Mouse (Mus musculus) kidney, adult 2 months (tissue): ENCODE data around the gene Kcnn1. TPM values are rescaled to one million over a fixed set of nuclear protein-coding genes. Genes with fewer than 3 reads are reported as not detected.

Experiments used
- DNase-seq: peaks from one replicate; pipeline ENCODE4 v3.0.0; 2021
- H3K27ac ChIP-seq: fragments of 200-500 bp; 2 replicates; pipeline ENCODE4 v1.5.1; 2012; ENCODE audit warnings: low read depth, low read length, control low read depth, inconsistent platforms; ENCODE audit not compliant: insufficient read depth
- H3K27me3 ChIP-seq: fragments of 200-500 bp; replicated peaks from 2 replicates; pipeline ENCODE4 v1.6.1; 2012; ENCODE audit warnings: mild to moderate bottlenecking, moderate library complexity, low read length, inconsistent platforms; ENCODE audit not compliant: control insufficient read depth, insufficient read depth
- H3K36me3 ChIP-seq: fragments of 200-500 bp; 2 replicates; pipeline ENCODE4 v1.6.1; 2012; ENCODE audit warnings: mild to moderate bottlenecking, moderate library complexity, low read length, inconsistent platforms; ENCODE audit not compliant: control insufficient read depth, insufficient read depth
- H3K4me1 ChIP-seq: fragments of 200-500 bp; 2 replicates; pipeline ENCODE4 v1.6.1; 2011; ENCODE audit warnings: low read length; ENCODE audit not compliant: control insufficient read depth, insufficient read depth
- H3K4me3 ChIP-seq: fragments of 200-500 bp; 2 replicates; pipeline ENCODE4 v1.5.1; 2011; ENCODE audit warnings: mild to moderate bottlenecking, low read depth, low read length, control low read depth; ENCODE audit not compliant: insufficient read depth
- CTCF ChIP-seq: fragments of 200-500 bp; conservative IDR thresholded peaks from 2 replicates; pipeline ENCODE4 v1.5.1; 2011; ENCODE audit warnings: low read depth, mild to moderate bottlenecking, control low read depth, low read length, moderate library complexity, mixed read lengths; ENCODE audit not compliant: insufficient read depth, insufficient read length
- POLR2A ChIP-seq: fragments of 200-500 bp; IDR thresholded peaks from one replicate; pipeline ENCODE4 v1.6.1; 2011; ENCODE audit warnings: low read depth, low read length, control low read depth
- WGBS: fragments of 180-500 bp; shearing (Covaris S2); methylation state at CpG from one replicate; pipeline ENCODE4 v1.1.7; 2018; 5-methylcytosine and 5-hydroxymethylcytosine counted together
- polyA plus RNA-seq: library from polyadenylated mRNA; depleted of rRNA; stranded (reverse); fragments of >200 nt; gene quantifications from 2 replicates; pipeline ENCODE4 v1.2.3, GENCODE M21; 2012

The Kcnn1 gene
- polyA plus RNA-seq, 1 experiment = 9.4 TPM

- Histone ChIP-seq H3K36me3 (no peaks in the 10 kb centered on the region), H3K27me3 (no peaks in the 10 kb centered on the region), H3K4me1 (no peaks in the 10 kb centered on the region), H3K27ac (no peak overlapping the region), H3K4me3 (no peak overlapping the region)
- WGBS = 77% methylated on average over 8 of the region's 8 CpGs
- TF ChIP-seq POLR2A (no peak), CTCF (no peak)
- DNase-seq = no peak
Measured at GRCm38 (mm10) chr8:70808955-70809701, 53.9 kb downstream of the Kcnn1 start.

GRCm38 (mm10) chr8:70808239-70808638 is 54.8 kb downstream of the Kcnn1 start, which contains the start of gene Il12rb1:
Gene Il12rb1 (plus strand): TSS chr8:70808449.
- Histone ChIP-seq H3K4me3 (no peak within 1 kb of the TSS), H3K27ac (no peak within 1 kb of the TSS), H3K4me1 (no peaks in the 10 kb centered on the region), H3K36me3 (no peaks in the 10 kb centered on the region), H3K27me3 (no peaks in the 10 kb centered on the region)
- no peak for DNase-seq
- TF ChIP-seq CTCF = no peak
- no peak for TF ChIP-seq POLR2A
- 82% methylated on average over 5 of the region's 5 CpGs for WGBS

- TF ChIP-seq CTCF (no peak), POLR2A (no peak)
- no peak for DNase-seq
- 76% methylated on average over 1 of the region's 1 CpGs for WGBS
- Histone ChIP-seq H3K27me3 (no peaks in the 10 kb centered on the region), H3K27ac (no peak overlapping the region), H3K36me3 (no peaks in the 10 kb centered on the region), H3K4me3 (no peak overlapping the region), H3K4me1 (no peaks in the 10 kb centered on the region)
Measured at GRCm38 (mm10) chr8:70807304-70807703, 55.8 kb downstream of the Kcnn1 start.

GRCm38 (mm10) chr8:70806541-70806940 is 56.5 kb downstream of the Kcnn1 start:
- no peaks in the 10 kb centered on the region for H3K4me1 ChIP-seq
- no peaks in the 10 kb centered on the region for H3K36me3 ChIP-seq
- no peak overlapping the region for H3K4me3 ChIP-seq
- no peak overlapping the region for H3K27ac ChIP-seq
- DNase-seq = peak; percentile 46
- no peaks in the 10 kb centered on the region for H3K27me3 ChIP-seq
- TF ChIP-seq POLR2A (no peak), CTCF (no peak)
- 77% methylated on average over 4 of the region's 4 CpGs for WGBS

GRCm38 (mm10) chr8:70804481-70805206 is 58.4 kb downstream of the Kcnn1 start, which contains the start of gene Mast3:
Gene Mast3 (minus strand): TSS chr8:70805054.
- no peaks in the 10 kb centered on the region for H3K36me3 ChIP-seq
- peak; percentile 93 for DNase-seq
- H3K4me3 ChIP-seq = peak within 1 kb of the TSS; percentile 77
- no peaks in the 10 kb centered on the region for H3K27me3 ChIP-seq
- H3K4me1 ChIP-seq = no peaks in the 10 kb centered on the region
- TF ChIP-seq POLR2A (no peak), CTCF (no peak)
- WGBS = 1% methylated on average over 44 of the region's 45 CpGs
- H3K27ac ChIP-seq = no peak within 1 kb of the TSS

- Histone ChIP-seq H3K4me3 (peak overlapping the region; percentile 77), H3K27me3 (no peaks in the 10 kb centered on the region), H3K27ac (no peak overlapping the region), H3K4me1 (no peaks in the 10 kb centered on the region), H3K36me3 (no peaks in the 10 kb centered on the region)
- peak; percentile 37 for DNase-seq
- 4% methylated on average over 47 of the region's 47 CpGs for WGBS
- no peak for TF ChIP-seq POLR2A
- no peak for TF ChIP-seq CTCF
Measured at GRCm38 (mm10) chr8:70803761-70804480, 59.1 kb downstream of the Kcnn1 start.
